Mouse (Mus musculus): Measurements from ENCODE around the gene Etl4.
"Not testable (repeated sequence)": the region's sequence is repeated elsewhere in the genome, so short reads cannot be mapped to it uniquely, and the experiment has no call there.

Gene Etl4

GRCm38 (mm10) chr2:20654598-20655340 is 745.2 kb downstream of the Etl4 start:
- DNase-seq (ENCODE audit: low read depth) = no peak

- no peak for DNase-seq (ENCODE audit: low read depth)
Measured at GRCm38 (mm10) chr2:20655341-20655612, 745.7 kb downstream of the Etl4 start.

- no peak for DNase-seq (ENCODE audit: low read depth)
Measured at GRCm38 (mm10) chr2:20657856-20658255, 748.3 kb downstream of the Etl4 start.

GRCm38 (mm10) chr2:20661841-20662240 is 752.3 kb downstream of the Etl4 start:
- DNase-seq (ENCODE audit: low read depth) = no peak

GRCm38 (mm10) chr2:20662696-20663095 is 753.1 kb downstream of the Etl4 start:
- DNase-seq (ENCODE audit: low read depth) = no peak

- DNase-seq (ENCODE audit: low read depth) = no peak
Measured at GRCm38 (mm10) chr2:20665309-20665971, 755.9 kb downstream of the Etl4 start.

- no peak for DNase-seq (ENCODE audit: low read depth)
Measured at GRCm38 (mm10) chr2:20666051-20666478, 756.5 kb downstream of the Etl4 start.

GRCm38 (mm10) chr2:20667876-20668275 is 758.3 kb downstream of the Etl4 start:
- no peak for DNase-seq (ENCODE audit: low read depth)

GRCm38 (mm10) chr2:20668276-20669030 is 758.9 kb downstream of the Etl4 start:
- not testable (repeated sequence) for DNase-seq (ENCODE audit: low read depth)

GRCm38 (mm10) chr2:20669367-20669766 is 759.8 kb downstream of the Etl4 start:
- DNase-seq (ENCODE audit: low read depth) = no peak

- DNase-seq (ENCODE audit: low read depth) = no peak
Measured at GRCm38 (mm10) chr2:20671546-20672255, 762.1 kb downstream of the Etl4 start.

- no peak for DNase-seq (ENCODE audit: low read depth)
Measured at GRCm38 (mm10) chr2:20672281-20672680, 762.7 kb downstream of the Etl4 start.

GRCm38 (mm10) chr2:20672803-20673603 is 763.4 kb downstream of the Etl4 start:
- DNase-seq (ENCODE audit: low read depth) = peak; percentile 13

GRCm38 (mm10) chr2:20676379-20676778 is 766.8 kb downstream of the Etl4 start:
- DNase-seq (ENCODE audit: low read depth) = no peak

- DNase-seq (ENCODE audit: low read depth) = no peak
Measured at GRCm38 (mm10) chr2:20678793-20679192, 769.2 kb downstream of the Etl4 start.

- not testable (repeated sequence) for DNase-seq (ENCODE audit: low read depth)
Measured at GRCm38 (mm10) chr2:20682203-20682602, 772.6 kb downstream of the Etl4 start.

GRCm38 (mm10) chr2:20689389-20689788 is 779.8 kb downstream of the Etl4 start:
- no peak for DNase-seq (ENCODE audit: low read depth)

- no peak for DNase-seq (ENCODE audit: low read depth)
Measured at GRCm38 (mm10) chr2:20692898-20693297, 783.3 kb downstream of the Etl4 start.

GRCm38 (mm10) chr2:20693772-20694171 is 784.2 kb downstream of the Etl4 start:
- DNase-seq (ENCODE audit: low read depth) = no peak

GRCm38 (mm10) chr2:20697719-20698118 is 788.1 kb downstream of the Etl4 start:
- DNase-seq (ENCODE audit: low read depth) = no peak

GRCm38 (mm10) chr2:20705110-20705509 is 795.5 kb downstream of the Etl4 start:
- DNase-seq (ENCODE audit: low read depth) = no peak

- DNase-seq (ENCODE audit: low read depth) = no peak
Measured at GRCm38 (mm10) chr2:20710589-20710988, 801.0 kb downstream of the Etl4 start.
